Comparison of ENCODE assay signal across 20 mouse cellular contexts in genomic region chr4:149689822-149690700, GRCm38 (mm10). TPM values are rescaled to one million over a fixed set of nuclear protein-coding genes. Genes with fewer than 3 reads are reported as not detected.
DNase-seq lines count a peak whose midpoint lies in the region; ATAC-seq and TF ChIP-seq lines count a peak whose summit lies in the region.
"Had no signal": no experiment of that assay in that cellular context is flagged by ENCODE, and none has a peak within 500 bp of the region (broad histone marks: within the 10 kb centered on the region; RNA-seq: fewer than 3 reads in every experiment).

No protein-coding gene starts in this region.

- peaks cover 16% of the 10 kb centered on the region for H3K4me1 ChIP-seq in heart, embryonic 16.5 days (ENCODE audit: control insufficient read depth, insufficient read depth, low read length)
- peaks cover 19% of the 10 kb centered on the region for H3K4me1 ChIP-seq in heart, embryonic 12.5 days (replicated peaks)
- H3K4me1 ChIP-seq in spleen, adult 2 months (ENCODE audit: control insufficient read depth, insufficient read depth, insufficient read length), result peaks cover 33% of the 10 kb centered on the region
- H3K4me1 ChIP-seq in forebrain, embryonic 10.5 days, result peaks cover 13% of the 10 kb centered on the region
- H3K4me1 ChIP-seq: forebrain, embryonic 13.5 days; neural tube, embryonic 12.5 days had no signal

- no peak for ATAC-seq in heart, embryonic 16.5 days (replicated peaks; ENCODE audit: extremely low read depth, insufficient read depth, low FRiP score)
- no peak for ATAC-seq in heart, embryonic 12.5 days (ENCODE audit: insufficient number of reproducible peaks, low FRiP score)
- ATAC-seq in granulocyte monocyte progenitor cell, adult 5-6 weeks (replicated peaks; ENCODE audit: poor library complexity, severe bottlenecking), result peak; percentile 55; the same call in 1 of the 2 replicates
- 0 out of 2 replicates have a peak, but pooled peaks have one; percentile 30 for ATAC-seq in neutrophil, adult 5-6 weeks (ENCODE audit: extremely low read depth, insufficient number of reproducible peaks, low FRiP score, poor library complexity, severe bottlenecking)
- ATAC-seq: forebrain, embryonic 13.5 days had no signal

- no peak overlapping the region for H3K4me2 ChIP-seq in heart, embryonic 16.5 days (ENCODE audit: low read depth, low read length)
- H3K4me2 ChIP-seq in heart, embryonic 12.5 days, result no peak overlapping the region
- H3K4me2 ChIP-seq: forebrain, embryonic 13.5 days; kidney, embryonic 15.5 days; neural tube, embryonic 12.5 days had no signal

- no peak for TF ChIP-seq POLR2A in spleen, adult 2 months (IDR thresholded peaks at IDR 0.05; ENCODE audit: low read depth, low read length)

- WGBS in heart, embryonic 16.5 days, result 78% methylated on average over 12 of the region's 12 CpGs
- WGBS in heart, embryonic 12.5 days, result 77% methylated on average over 12 of the region's 12 CpGs
- 50% methylated on average over 12 of the region's 12 CpGs for WGBS in spleen, adult 2 months
- WGBS in forebrain, embryonic 10.5 days, result 87% methylated on average over 12 of the region's 12 CpGs

- no peak for TF ChIP-seq CTCF in spleen, adult 2 months (IDR thresholded peaks at IDR 0.05; ENCODE audit: extremely low read depth, insufficient read depth, insufficient read length, insufficient replicate concordance)

- no peaks in the 10 kb centered on the region for H3K36me3 ChIP-seq in heart, embryonic 16.5 days (ENCODE audit: control insufficient read depth, insufficient read depth)
- H3K36me3 ChIP-seq in heart, embryonic 12.5 days, result no peaks in the 10 kb centered on the region
- H3K36me3 ChIP-seq in spleen, adult 2 months (ENCODE audit: control insufficient read depth, insufficient read depth, low read length), result peaks cover 21% of the 10 kb centered on the region
- no peaks in the 10 kb centered on the region for H3K36me3 ChIP-seq in forebrain, embryonic 10.5 days (replicated peaks)
- H3K36me3 ChIP-seq: kidney, embryonic 15.5 days; neural tube, embryonic 12.5 days had no signal

- no peak for DNase-seq in spleen, adult 2 months (ENCODE audit: low read depth in 1 of 2, low spot score in 2 of 2)
- no peak for DNase-seq in spleen, postnatal 4 days (ENCODE audit: low spot score in 2 of 2)
- no peak for DNase-seq in adipocyte (ENCODE audit: low spot score)
- no peak for DNase-seq in forebrain, embryonic 10.5 days (ENCODE audit: extremely low spot score, low spot score)
- DNase-seq: adrenal gland, postnatal 14 days; cerebellum, adult 11-12 months; cerebellum, postnatal 25 days; heart, adult 18-20 months; lung, adult 18-20 months; right cerebral cortex, postnatal 14 days; thymus, postnatal 36 days had no signal

- H3K27me3 ChIP-seq in heart, embryonic 16.5 days (ENCODE audit: control insufficient read depth, insufficient read depth, low read length), result no peaks in the 10 kb centered on the region
- peaks cover 10% of the 10 kb centered on the region for H3K27me3 ChIP-seq in heart, embryonic 12.5 days (replicated peaks)
- H3K27me3 ChIP-seq in spleen, adult 2 months (ENCODE audit: control insufficient read depth, insufficient read depth, low read length), result no peaks in the 10 kb centered on the region
- peaks cover 10% of the 10 kb centered on the region; the same call in 1 of the 2 replicates for H3K27me3 ChIP-seq in forebrain, embryonic 10.5 days (ENCODE audit: poor library complexity, severe bottlenecking)
- H3K27me3 ChIP-seq: neural tube, embryonic 12.5 days had no signal

- H3K9ac ChIP-seq in heart, embryonic 16.5 days (ENCODE audit: low read length), result peak overlapping the region; percentile 17
- no peak overlapping the region for H3K9ac ChIP-seq in heart, embryonic 12.5 days
- H3K9ac ChIP-seq: forebrain, embryonic 13.5 days; kidney, embryonic 15.5 days; neural tube, embryonic 12.5 days had no signal

- H3K4me3 ChIP-seq in heart, embryonic 16.5 days (ENCODE audit: low read length), result no peak overlapping the region
- no peak overlapping the region for H3K4me3 ChIP-seq in heart, embryonic 12.5 days
- no peak overlapping the region for H3K4me3 ChIP-seq in spleen, adult 2 months (ENCODE audit: extremely low read depth, insufficient read depth, insufficient read length)
- no peak overlapping the region for H3K4me3 ChIP-seq in forebrain, embryonic 10.5 days
- H3K4me3 ChIP-seq: forebrain, embryonic 13.5 days; kidney, embryonic 15.5 days; layer of hippocampus, adult 2 months; left cerebral cortex, adult 2 months; neural tube, embryonic 12.5 days had no signal

- no peaks in the 10 kb centered on the region for H3K9me3 ChIP-seq in heart, embryonic 16.5 days (replicated peaks; ENCODE audit: control insufficient read depth, low read length)
- H3K9me3 ChIP-seq in heart, embryonic 12.5 days (replicated peaks), result no peaks in the 10 kb centered on the region
- no peaks in the 10 kb centered on the region for H3K9me3 ChIP-seq in forebrain, embryonic 10.5 days
- H3K9me3 ChIP-seq: forebrain, embryonic 13.5 days; kidney, embryonic 15.5 days; neural tube, embryonic 12.5 days had no signal

- H3K27ac ChIP-seq in heart, embryonic 16.5 days (ENCODE audit: low read length), result peak overlapping the region; percentile 61
- H3K27ac ChIP-seq in heart, embryonic 12.5 days (ENCODE audit: poor library complexity, severe bottlenecking), result no peak overlapping the region
- peak overlapping the region; percentile 70 for H3K27ac ChIP-seq in spleen, adult 2 months (ENCODE audit: insufficient read depth, low read length)
- no peak overlapping the region for H3K27ac ChIP-seq in forebrain, embryonic 10.5 days
- H3K27ac ChIP-seq: forebrain, embryonic 13.5 days; kidney, embryonic 15.5 days; layer of hippocampus, adult 2 months; left cerebral cortex, adult 2 months; neural tube, embryonic 12.5 days had no signal

RNA-seq across cellular contexts. Expression of gene Pik3cd, which starts 12.3 kb away (rescaled TPM):
- polyA plus RNA-seq in heart, embryonic 16.5 days (2015; fragmentation: Nextera tagmentation; extraction: Ambion mirVana), result 5.5 and 7.8 TPM in 2 replicates
- polyA plus RNA-seq in heart, embryonic 12.5 days (2016; fragmentation: Nextera tagmentation; extraction: Ambion mirVana), result 3.5 and 3.7 TPM in 2 replicates
- polyA plus RNA-seq in spleen, adult 2 months (2012; rRNA removed), result 104 and 124 TPM in 2 replicates
- total RNA-seq in granulocyte monocyte progenitor cell, adult 5-6 weeks (2014; fragmentation: Nextera tagmentation), result 72.9 and 80.4 TPM in 2 replicates
- 64.5 and 81.6 TPM in 2 replicates for total RNA-seq in granulocyte monocyte progenitor cell, adult 5-6 weeks (2017)
- total RNA-seq in neutrophil, adult 5-6 weeks (2017), result 255 and 290 TPM in 2 replicates
- 4.3 and 4.6 TPM in 2 replicates for polyA plus RNA-seq in forebrain, embryonic 10.5 days (2016; fragmentation: Nextera tagmentation; extraction: Ambion mirVana)

RNA-seq across cellular contexts. Expression of gene Tmem201, which starts 47.8 kb away (rescaled TPM):
- polyA plus RNA-seq in heart, embryonic 16.5 days (2015; fragmentation: Nextera tagmentation; extraction: Ambion mirVana), result 46.4 and 52.3 TPM in 2 replicates
- polyA plus RNA-seq in heart, embryonic 12.5 days (2016; fragmentation: Nextera tagmentation; extraction: Ambion mirVana), result 51.1 and 52.8 TPM in 2 replicates
- polyA plus RNA-seq in spleen, adult 2 months (2012; rRNA removed), result 24.3 and 30.7 TPM in 2 replicates
- total RNA-seq in granulocyte monocyte progenitor cell, adult 5-6 weeks (2014; fragmentation: Nextera tagmentation), result 14.0 and 17.6 TPM in 2 replicates
- 7.1 and 7.5 TPM in 2 replicates for total RNA-seq in granulocyte monocyte progenitor cell, adult 5-6 weeks (2017)
- 5.8 and 6.6 TPM in 2 replicates for total RNA-seq in neutrophil, adult 5-6 weeks (2017)
- 38.7 and 42.7 TPM in 2 replicates for polyA plus RNA-seq in forebrain, embryonic 10.5 days (2016; fragmentation: Nextera tagmentation; extraction: Ambion mirVana)

Comparison
In these comparisons a context has a peak if more than half of its experiments do, and no peak if none do; other contexts are left out.
1. H3K27ac ChIP-seq: peak in heart, embryonic 16.5 days (single experiment) and spleen, adult 2 months (single experiment); none in heart, embryonic 12.5 days (single experiment) and forebrain, embryonic 10.5 days (single experiment).
2. ATAC-seq: peak in granulocyte monocyte progenitor cell, adult 5-6 weeks (single experiment) and neutrophil, adult 5-6 weeks (single experiment); none in heart, embryonic 16.5 days (single experiment) and heart, embryonic 12.5 days (single experiment).
3. RNA of gene Pik3cd, which starts 12.3 kb away (polyA plus RNA-seq): 104 to 124 TPM in spleen, adult 2 months; 5.5 to 7.8 TPM in heart, embryonic 16.5 days, 4.3 to 4.6 TPM in forebrain, embryonic 10.5 days and 3.5 to 3.7 TPM in heart, embryonic 12.5 days; every median in the first group is over 10 times any median in the second.